Mouse (Mus musculus) bone marrow, adult 2 months (tissue): ENCODE results near the gene Pcsk5.

Experiments used
- CTCF ChIP-seq: fragments of 200-500 bp; IDR thresholded peaks from 2 replicates; pipeline ENCODE4 v1.5.1; 2011; ENCODE audit warnings: low read length, control low read depth; ENCODE audit not compliant: control insufficient read depth, insufficient read depth
- POLR2A ChIP-seq: fragments of 200-500 bp; IDR thresholded peaks from 2 replicates; pipeline ENCODE4 v1.6.1; 2011; ENCODE audit warnings: low read depth, mild to moderate bottlenecking, control low read depth, low read length, borderline replicate concordance; ENCODE audit not compliant: control insufficient read depth

GRCm38 (mm10) chr19:17800798-17801197, 36.6 kb downstream of the Pcsk5 start:
- TF ChIP-seq CTCF: no peak
- no peak for TF ChIP-seq POLR2A
